Mouse (Mus musculus): ENCODE data around the gene Gm3512.
"Not testable (repeated sequence)": the region's sequence is repeated elsewhere in the genome, so short reads cannot be mapped to it uniquely, and the experiment has no call there.

Gene Gm3512

DNA sequence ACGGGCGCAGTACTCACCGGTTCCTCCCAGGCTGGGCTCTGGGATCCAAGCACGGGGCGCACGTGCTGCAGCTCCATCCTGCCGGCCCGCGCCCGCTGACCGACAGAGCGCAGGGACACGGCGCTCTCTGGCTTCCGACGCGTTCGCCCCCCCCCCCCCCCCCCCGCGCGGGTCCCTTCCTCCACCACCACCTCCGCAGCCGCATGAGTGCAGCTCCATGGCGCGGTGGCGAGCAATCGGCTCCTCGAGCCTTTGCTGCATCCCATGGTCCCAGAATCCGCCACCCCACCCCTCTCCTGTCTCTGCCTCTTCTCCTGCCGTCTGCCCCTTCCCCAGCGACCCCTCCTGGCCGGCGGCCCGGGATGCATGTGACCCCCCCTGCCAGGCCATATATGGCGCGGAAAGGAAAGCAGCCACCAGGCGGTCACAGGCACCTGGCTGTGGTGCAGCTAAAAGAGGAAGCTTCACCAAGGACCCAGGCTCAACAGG, at the start of gene Gm3512:
Gene Gm3512, minus strand, starts transcription at position 51 of the 489 bp plus-strand sequence.
- DNase-seq (ENCODE audit: low read depth, low spot score) = not testable (repeated sequence)

DNA sequence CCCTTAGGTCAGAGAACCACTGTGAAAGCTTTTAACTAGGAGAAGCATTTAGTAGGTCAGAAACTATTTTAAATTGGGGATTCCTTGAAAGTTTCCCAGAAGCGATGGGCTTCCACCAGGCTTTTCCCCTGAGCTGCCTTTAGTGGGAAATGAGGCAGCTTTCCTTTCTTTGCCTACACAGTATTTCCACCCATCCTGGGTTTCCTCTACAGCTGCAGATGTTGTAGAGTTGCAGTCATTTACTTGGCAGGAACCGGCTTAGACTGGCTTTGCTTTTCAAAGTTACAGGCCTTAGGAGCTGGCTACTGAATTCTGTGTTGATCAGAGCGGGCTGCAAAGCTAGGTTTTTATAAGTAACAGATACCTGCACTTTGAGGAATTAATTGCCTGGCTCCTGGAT, 25.7 kb upstream of the Gm3512 start:
- DNase-seq (ENCODE audit: low read depth, low spot score) = not testable (repeated sequence)

- DNase-seq (ENCODE audit: low read depth, low spot score) = not testable (repeated sequence)
Measured at GRCm38 (mm10) chr14:7194440-7194839, 20.1 kb upstream of the Gm3512 start, which contains the start of gene Gm16434. Gene Gm16434 (minus strand): TSS chr14:7194540.

DNA sequence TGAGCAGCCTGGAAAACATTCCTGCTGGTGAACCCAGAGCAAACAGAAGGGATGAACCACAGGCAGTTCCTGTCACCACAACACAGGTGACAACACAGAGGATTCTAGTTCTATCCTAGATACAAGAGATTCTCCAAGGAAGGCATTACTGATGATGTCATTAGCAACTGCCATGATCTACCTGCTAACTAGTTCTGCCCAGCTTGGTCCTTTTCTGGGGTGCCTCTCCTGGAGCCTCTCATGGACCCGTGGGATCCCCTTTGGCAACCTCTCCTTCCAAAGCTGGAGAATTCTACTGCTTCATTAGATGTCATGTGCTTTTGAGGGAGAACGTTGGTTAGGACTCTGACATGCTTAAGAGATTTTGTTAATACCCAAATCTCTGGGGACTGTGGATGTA, 49.0 kb downstream of the Gm3512 start, which contains the start of gene Gm6676:
Gene Gm6676, minus strand, starts transcription at position 101 of the 400 bp plus-strand sequence.
- not testable (repeated sequence) for DNase-seq (ENCODE audit: low read depth, low spot score)

DNA sequence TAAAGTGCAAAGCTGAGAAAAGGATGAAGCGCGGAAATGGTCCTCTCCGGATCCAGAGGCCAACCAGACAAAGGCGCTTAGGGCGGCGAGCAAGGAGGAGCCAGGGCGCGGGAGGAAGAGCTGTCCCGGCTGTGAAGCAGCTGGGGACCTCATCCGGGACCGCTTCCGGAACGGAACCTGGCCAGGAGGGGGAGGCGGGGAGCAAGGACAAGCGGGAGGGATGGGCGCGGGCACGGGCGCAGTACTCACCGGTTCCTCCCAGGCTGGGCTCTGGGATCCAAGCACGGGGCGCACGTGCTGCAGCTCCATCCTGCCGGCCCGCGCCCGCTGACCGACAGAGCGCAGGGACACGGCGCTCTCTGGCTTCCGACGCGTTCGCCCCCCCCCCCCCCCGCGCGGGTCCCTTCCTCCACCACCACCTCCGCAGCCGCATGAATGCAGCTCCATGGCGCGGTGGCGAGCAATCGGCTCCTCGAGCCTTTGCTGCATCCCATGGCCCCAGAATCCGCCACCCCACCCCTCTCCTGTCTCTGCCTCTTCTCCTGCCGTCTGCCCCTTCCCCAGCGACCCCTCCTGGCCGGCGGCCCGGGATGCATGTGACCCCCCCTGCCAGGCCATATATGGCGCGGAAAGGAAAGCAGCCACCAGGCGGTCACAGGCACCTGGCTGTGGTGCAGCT, 69.1 kb downstream of the Gm3512 start:
- DNase-seq (ENCODE audit: low read depth, low spot score) = peak; percentile 26

Data from mesoderm, embryonic 11.5 days (tissue).